Mouse (Mus musculus) MEL (cell line): ENCODE data around the gene Pigo. TPM values are rescaled to one million over a fixed set of nuclear protein-coding genes. Genes with fewer than 3 reads are reported as not detected.

Source experiments
- DNase-seq: peaks from one replicate; pipeline ENCODE4 v3.0.0; 2011; ENCODE audit warnings: low read depth, low spot score
- H3K27ac ChIP-seq: 2 replicates; pipeline ENCODE4 v1.5.1; 2012; ENCODE audit warnings: low read depth, mild to moderate bottlenecking, control low read depth, low read length, moderate library complexity; ENCODE audit not compliant: control insufficient read depth
- H3K27me3 ChIP-seq, 2 experiments: fragments of 150-350 bp in 1 of 2; sonication (generic) in 1 of 2; 2 replicates each; pipeline ENCODE4 v1.6.1; 2012; ENCODE audit warnings: low read length in 2 of 2, mild to moderate bottlenecking in 2 of 2, improper control_type of control experiment in 1 of 2, moderate library complexity in 1 of 2; ENCODE audit not compliant: insufficient read depth in 2 of 2, control insufficient read depth in 1 of 2
- H3K36me3 ChIP-seq, 2 experiments: 2 replicates each; pipeline ENCODE4 v1.6.1; 2012 to 2014; ENCODE audit warnings: low read length in 2 of 2, improper control_type of control experiment in 1 of 2, inconsistent platforms in 1 of 2, mild to moderate bottlenecking in 1 of 2; ENCODE audit not compliant: insufficient read depth in 2 of 2, control insufficient read depth in 1 of 2
- H3K4me1 ChIP-seq, 2 experiments: fragments of 150-350 bp in 1 of 2; sonication (generic) in 1 of 2; 2 replicates each; pipeline ENCODE4 v1.6.1; 2012; ENCODE audit warnings: low read length in 2 of 2, improper control_type of control experiment in 1 of 2, mild to moderate bottlenecking in 1 of 2; ENCODE audit not compliant: insufficient read depth in 2 of 2, control insufficient read depth in 1 of 2
- H3K4me3 ChIP-seq, 2 experiments: fragments of 150-350 bp in 1 of 2; sonication (generic) in 1 of 2; 2 replicates each; pipeline ENCODE4 v1.5.1; 2012; ENCODE audit warnings: low read depth in 2 of 2, low read length in 2 of 2, mild to moderate bottlenecking in 2 of 2, moderate library complexity in 2 of 2, control low read depth in 1 of 2, improper control_type of control experiment in 1 of 2; ENCODE audit not compliant: control insufficient read depth in 1 of 2, insufficient read depth in 1 of 2
- H3K79me2 ChIP-seq: 2 replicates; pipeline ENCODE4 v1.6.1; 2012; ENCODE audit warnings: mild to moderate bottlenecking, low read length, moderate library complexity; ENCODE audit not compliant: control insufficient read depth, poor library complexity, insufficient read depth
- H3K9ac ChIP-seq: 2 replicates; pipeline ENCODE4 v1.6.1; 2012; ENCODE audit warnings: low read depth, mild to moderate bottlenecking, control low read depth, low read length, moderate library complexity; ENCODE audit not compliant: control insufficient read depth, poor library complexity, severe bottlenecking
- H3K9me3 ChIP-seq: fragments of 150-350 bp; sonication (generic); replicated peaks from 2 replicates; pipeline ENCODE4 v1.6.1; 2012; ENCODE audit warnings: mild to moderate bottlenecking, low read length, improper control_type of control experiment, moderate library complexity; ENCODE audit not compliant: insufficient read depth
- CHD2 ChIP-seq: IDR thresholded peaks from 2 replicates; pipeline ENCODE4 v1.6.1; 2011; ENCODE audit warnings: low read length, improper control_type of control experiment
- E2F4 ChIP-seq: IDR thresholded peaks from 2 replicates; pipeline ENCODE4 v1.6.1; 2011; ENCODE audit warnings: low read depth, low read length, improper control_type of control experiment, borderline replicate concordance
- ELF1 ChIP-seq: IDR thresholded peaks from 2 replicates; pipeline ENCODE4 v1.6.1; 2014; ENCODE audit warnings: low read depth, mild to moderate bottlenecking, inconsistent platforms, low read length, improper control_type of control experiment, moderate library complexity
- EP300 ChIP-seq, 2 experiments: IDR thresholded peaks; 2 replicates each; pipeline ENCODE4 v1.6.1; 2011; ENCODE audit warnings: improper control_type of control experiment in 2 of 2, low read length in 2 of 2, low read depth in 1 of 2, mild to moderate bottlenecking in 1 of 2
- ETS1 ChIP-seq: IDR thresholded peaks from 2 replicates; pipeline ENCODE4 v1.6.1; 2012; ENCODE audit warnings: low read depth, mild to moderate bottlenecking, inconsistent platforms, low read length, improper control_type of control experiment, moderate library complexity
- HCFC1 ChIP-seq: IDR thresholded peaks from 2 replicates; pipeline ENCODE4 v1.6.1; 2012; ENCODE audit warnings: low read depth, mild to moderate bottlenecking, inconsistent platforms, low read length, improper control_type of control experiment, moderate library complexity
- JUND ChIP-seq: IDR thresholded peaks from 2 replicates; pipeline ENCODE4 v1.6.1; 2011; ENCODE audit warnings: low read depth, mild to moderate bottlenecking, improper control_type of control experiment, low read length
- KAT2A ChIP-seq: conservative IDR thresholded peaks from 2 replicates; pipeline ENCODE4 v1.6.1; 2012; ENCODE audit warnings: low read depth, low read length, improper control_type of control experiment, inconsistent platforms
- MXI1 ChIP-seq: IDR thresholded peaks from 2 replicates; pipeline ENCODE4 v1.6.1; 2011; ENCODE audit warnings: mild to moderate bottlenecking, low read depth, low read length, improper control_type of control experiment
- MYC ChIP-seq: IDR thresholded peaks from 2 replicates; pipeline ENCODE4 v1.6.1; 2011; ENCODE audit warnings: low read depth, mild to moderate bottlenecking, low read length, improper control_type of control experiment, moderate library complexity
- NRF1 ChIP-seq: IDR thresholded peaks from 2 replicates; pipeline ENCODE4 v1.6.1; 2014; ENCODE audit warnings: low read depth, mild to moderate bottlenecking, inconsistent platforms, low read length, improper control_type of control experiment, moderate library complexity; ENCODE audit not compliant: poor library complexity, insufficient read depth, severe bottlenecking
- POLR2AphosphoS2 ChIP-seq: IDR thresholded peaks from 2 replicates; pipeline ENCODE4 v1.6.1; 2011; ENCODE audit warnings: low read length, improper control_type of control experiment
- SIN3A ChIP-seq: IDR thresholded peaks from 2 replicates; pipeline ENCODE4 v1.6.1; 2012; ENCODE audit warnings: low read length, improper control_type of control experiment, inconsistent platforms
- TBP ChIP-seq: IDR thresholded peaks from 2 replicates; pipeline ENCODE4 v1.8.0; 2011; ENCODE audit warnings: low read depth, low read length, improper control_type of control experiment
- TCF12 ChIP-seq: IDR thresholded peaks from 2 replicates; pipeline ENCODE4 v1.6.1; 2014; ENCODE audit warnings: low read depth, mild to moderate bottlenecking, inconsistent platforms, low read length, improper control_type of control experiment, moderate library complexity
- USF2 ChIP-seq, 2 experiments: IDR thresholded peaks; 2 replicates each; pipeline ENCODE4 v1.6.1; 2011 to 2012; ENCODE audit warnings: improper control_type of control experiment in 2 of 2, low read length in 2 of 2, borderline replicate concordance in 1 of 2, inconsistent platforms in 1 of 2, low read depth in 1 of 2, mild to moderate bottlenecking in 1 of 2; ENCODE audit not compliant: insufficient read depth in 1 of 2
- ZKSCAN1 ChIP-seq: IDR thresholded peaks from 2 replicates; pipeline ENCODE4 v1.6.1; 2012; ENCODE audit warnings: low read depth, mild to moderate bottlenecking, inconsistent platforms, low read length, improper control_type of control experiment, moderate library complexity
- ZMIZ1 ChIP-seq: IDR thresholded peaks from 2 replicates; pipeline ENCODE4 v1.6.1; 2012; ENCODE audit warnings: low read depth, mild to moderate bottlenecking, inconsistent platforms, low read length, improper control_type of control experiment, moderate library complexity
- ZNF384 ChIP-seq: IDR thresholded peaks from 2 replicates; pipeline ENCODE4 v1.6.1; 2012; ENCODE audit warnings: low read depth, mild to moderate bottlenecking, inconsistent platforms, low read length, improper control_type of control experiment
- polyA plus RNA-seq, 2 experiments: library from polyadenylated mRNA; stranded (reverse) in 1 of 2; unstranded in 1 of 2; fragments of >175 nt in 1 of 2; fragments of >200 nt in 1 of 2; gene quantifications; 2 replicates each; pipeline versions ENCODE4 v1.2.1 to v1.2.4; 2012; ENCODE audit warnings: low replicate concordance in 2 of 2, low read depth in 1 of 2; ENCODE audit not compliant: insufficient read length in 2 of 2, insufficient read depth in 1 of 2, missing spikeins in 1 of 2
- total RNA-seq: library from RNA; depleted of rRNA; stranded (reverse); fragments of 300-350 nt; gene quantifications from 2 replicates; pipeline ENCODE4 v1.2.3, GENCODE M21; 2012

Pigo gene
- total and polyA plus RNA-seq, 3 experiments, result 22.3 to 36.1 TPM; not detected in 1

- no peaks in the 10 kb centered on the region for H3K27me3 ChIP-seq
- H3K36me3 ChIP-seq, result peaks cover 0 to 28% of the 10 kb centered on the region in 2 experiments; a peak in 2 of 4 replicates
- H3K27ac ChIP-seq, result peak overlapping the region; percentile 58; the same call in 1 of the 2 replicates
- H3K9ac ChIP-seq, result peak overlapping the region; percentile 44
- no peaks in the 10 kb centered on the region for H3K79me2 ChIP-seq
- H3K4me1 ChIP-seq, result peaks cover 25 to 48% of the 10 kb centered on the region in 2 experiments
- TF ChIP-seq ZMIZ1 (no peak), EP300 (IDR thresholded peaks at IDR 0.05; ENCODE audit: low read depth in 1 of 2, low read length in 2 of 2) (no peak), POLR2AphosphoS2 (no peak), TBP (no peak), CHD2 (no peak), USF2 (IDR thresholded peaks at IDR 0.05; ENCODE audit: borderline replicate concordance in 1 of 2, insufficient read depth in 1 of 2, low read depth in 1 of 2, low read length in 2 of 2) (no peak), MYC (no peak), NRF1 (no peak), ZKSCAN1 (no peak), JUND (no peak), E2F4 (no peak; the same call in 1 of the 2 replicates), HCFC1 (no peak), TCF12 (no peak)
- TF ChIP-seq, all 39 proteins: peak for 0
- Histone ChIP-seq H3K4me3 (peak overlapping the region; percentile 51 to 77), H3K9me3 (no peaks in the 10 kb centered on the region)
- no peak for DNase-seq
Measured at GRCm38 (mm10) chr4:43039609-43040008, 14.0 kb upstream of the Pigo start.

- peaks cover 25 to 41% of the 10 kb centered on the region in 2 experiments for H3K4me1 ChIP-seq
- peaks cover 0 to 26% of the 10 kb centered on the region in 2 experiments; a peak in 2 of 4 replicates for H3K36me3 ChIP-seq
- no peaks in the 10 kb centered on the region for H3K27me3 ChIP-seq
- H3K79me2 ChIP-seq, result no peaks in the 10 kb centered on the region
- H3K27ac ChIP-seq, result peak overlapping the region; percentile 58
- H3K9me3 ChIP-seq, result no peaks in the 10 kb centered on the region
- DNase-seq, result peak; percentile 62
- H3K9ac ChIP-seq, result peak overlapping the region; percentile 44
- peak overlapping the region; percentile 51 to 77 for H3K4me3 ChIP-seq
- TF ChIP-seq MXI1, result no peak; the same call in none of the 2 replicates
- TF ChIP-seq KAT2A, result peak; percentile 47; the same call in 1 of the 2 replicates
- TF ChIP-seq ETS1, result peak; percentile 64; the same call in 1 of the 2 replicates
- TF ChIP-seq HCFC1, result peak; percentile 83
- TF ChIP-seq TCF12, result 0 out of 2 replicates have a peak, but pooled peaks have one; percentile 3
- no peak for TF ChIP-seq ELF1
- peak; percentile 88 for TF ChIP-seq ZNF384
- peak; percentile 41 for TF ChIP-seq SIN3A
- TF ChIP-seq EP300 (IDR thresholded peaks at IDR 0.05; ENCODE audit: low read depth in 1 of 2, low read length in 2 of 2), result 0 out of 4 replicates have a peak, but pooled peaks of 1 of the 2 experiments have one; percentile 5
Measured at GRCm38 (mm10) chr4:43038567-43039495, 13.2 kb upstream of the Pigo start.
